Mouse (Mus musculus): Measurements from ENCODE around the gene Ccdc88b. TPM values are rescaled to one million over a fixed set of nuclear protein-coding genes. Genes with fewer than 3 reads are reported as not detected.

Gene Ccdc88b
- total RNA-seq, 2 experiments from 2014 or later = 0.79 to 2.2 TPM

- DNase-seq = no peak
These were observed 28.0 kb downstream of the Ccdc88b start for GRCm38 (mm10) chr19:6829870-6830555.

DNA sequence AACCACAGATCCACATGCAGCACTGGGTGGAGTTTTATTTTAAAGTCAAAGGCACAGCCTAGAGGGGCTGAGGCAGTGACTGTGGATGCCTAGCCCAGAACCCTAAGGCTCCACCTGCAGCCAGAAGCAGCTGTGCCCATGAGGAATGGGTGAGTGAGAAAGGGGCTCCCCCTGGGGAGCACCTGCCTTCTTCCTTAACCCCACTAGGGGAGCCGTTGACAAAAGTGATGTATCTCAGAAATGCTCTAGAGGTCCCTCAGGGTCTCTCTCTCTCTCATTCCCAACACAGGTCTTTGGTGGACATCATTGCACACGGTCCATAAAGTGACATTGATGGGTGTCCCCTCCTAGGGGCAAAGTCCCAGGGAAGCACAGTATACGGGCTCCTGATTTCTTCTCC is 28.9 kb downstream of the Ccdc88b start:
- no peak for DNase-seq

- DNase-seq = no peak
These were observed 31.4 kb downstream of the Ccdc88b start for GRCm38 (mm10) chr19:6826601-6827000.

- no peak for DNase-seq
These were observed 32.6 kb downstream of the Ccdc88b start for GRCm38 (mm10) chr19:6825384-6825783.

DNA sequence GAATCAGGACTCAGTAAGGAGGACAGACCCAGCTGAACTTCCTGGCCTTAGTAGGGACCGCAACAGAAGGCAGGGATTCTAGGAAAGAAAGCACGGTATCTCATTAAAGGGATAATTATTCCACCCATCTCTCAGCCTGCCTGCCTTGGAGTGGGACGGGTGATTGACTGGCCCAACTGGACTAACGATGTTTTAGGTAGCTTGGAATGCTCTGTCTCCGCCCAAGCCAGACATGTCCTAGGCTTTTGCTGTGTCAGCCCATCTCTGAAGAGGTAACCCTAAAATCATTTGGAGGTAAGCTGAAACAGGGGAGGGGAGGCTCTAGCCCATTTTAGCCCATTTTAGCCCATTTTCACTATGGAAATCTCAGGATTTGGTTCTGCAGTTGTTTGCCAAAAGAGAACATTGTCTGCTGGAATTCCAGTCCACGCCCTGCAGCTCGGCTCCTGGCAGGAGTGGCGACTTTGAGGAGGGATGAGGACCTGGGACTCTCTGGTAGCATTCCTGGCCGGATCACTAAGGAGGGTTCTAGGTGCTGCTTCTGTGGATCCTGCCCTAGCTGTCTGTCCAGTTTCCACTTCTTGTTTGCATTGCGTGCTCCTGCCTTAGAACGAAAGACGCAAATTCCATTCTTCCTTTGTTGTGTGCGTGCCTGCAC is 37.3 kb downstream of the Ccdc88b start:
- no peak for DNase-seq

DNA sequence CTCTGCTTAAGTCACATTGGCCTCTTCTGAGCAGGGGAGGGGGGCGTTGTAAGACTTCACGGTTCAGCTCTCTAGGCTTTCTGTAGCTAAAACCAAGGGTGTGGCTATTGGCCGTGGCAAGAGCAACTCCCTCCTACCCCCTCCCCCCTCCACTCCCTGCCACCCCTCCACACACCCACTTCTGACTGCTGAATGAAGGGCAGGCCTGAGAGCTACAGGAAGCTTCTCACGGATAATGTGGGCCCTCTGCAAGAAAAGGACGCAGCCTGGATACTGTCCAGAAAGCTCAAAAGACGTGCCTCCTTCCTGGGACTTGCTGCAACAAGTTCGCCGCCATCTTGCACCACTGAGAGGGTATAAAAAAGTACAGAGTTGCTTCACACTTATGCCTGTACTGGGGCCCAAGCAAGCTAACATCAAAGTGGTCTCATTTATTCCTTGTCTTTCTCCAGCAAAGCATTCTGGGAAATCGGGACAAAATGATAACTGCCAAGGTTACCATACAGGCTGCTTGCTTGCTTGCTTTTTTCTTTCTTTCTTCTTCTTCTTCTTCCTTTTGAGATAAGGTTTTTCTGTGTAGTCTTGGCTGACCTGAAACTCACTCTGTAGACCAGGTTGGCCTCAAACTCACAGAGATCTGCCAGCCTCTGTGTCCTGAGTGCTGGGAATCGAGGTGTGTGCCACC is 38.7 kb downstream of the Ccdc88b start:
- no peak for DNase-seq

DNA sequence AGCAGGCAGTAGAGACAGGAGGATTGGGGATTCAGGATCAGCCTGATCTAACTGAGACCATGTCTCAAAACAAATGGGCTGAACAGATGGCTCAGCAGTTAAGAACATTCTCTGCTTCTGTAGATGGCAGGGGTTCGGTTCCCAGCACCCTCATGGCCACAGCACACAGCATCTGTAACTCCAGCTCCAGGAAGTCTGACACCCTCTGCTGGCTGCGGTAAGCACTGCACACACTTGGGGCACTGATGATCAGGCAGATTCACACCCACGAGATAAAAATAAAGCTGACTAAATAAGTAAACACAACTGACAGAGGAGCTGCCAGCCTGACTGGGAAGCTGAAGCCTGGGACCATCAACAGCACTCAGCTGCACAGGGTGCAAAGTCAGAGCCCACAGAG is 43.1 kb downstream of the Ccdc88b start:
- DNase-seq = no peak

- no peak for DNase-seq
These were observed 43.6 kb downstream of the Ccdc88b start for GRCm38 (mm10) chr19:6814366-6814765.

Small RNA genes within 50 kb of the gene (microRNA-seq; reads per million reads assigned to microRNA genes)
- 0 reads per million in 2 experiments for gene Mir5046

Other genes with a start within 250 kb of the Ccdc88b start
- 10 to 100 TPM; 17.0 to 17.3 TPM for gene Rps6ka4, start 17.6 kb downstream of the Ccdc88b start, total RNA-seq (2021)
- gene Trmt112, start 51.5 kb upstream of the Ccdc88b start, total RNA-seq (2021) = 10 to 100 TPM; 37.7 to 39.3 TPM
- gene Prdx5, start 51.9 kb upstream of the Ccdc88b start, total RNA-seq (2021) = 100 to 1,000 TPM; 763 to 838 TPM
- gene Esrra, start 63.6 kb upstream of the Ccdc88b start, total RNA-seq (2021) = 100 to 1,000 TPM; 150 to 178 TPM
- gene Catsperz, start 67.2 kb upstream of the Ccdc88b start, total RNA-seq (2021) = not detected
- gene Kcnk4, start 76.3 kb upstream of the Ccdc88b start, total RNA-seq (2021) = not detected
- 10 to 100 TPM; 21.1 to 22.4 TPM for gene Bad, start 83.7 kb upstream of the Ccdc88b start, total RNA-seq (2021)
- 10 to 100 TPM; 32.4 to 33.0 TPM for gene Gpr137, start 84.3 kb upstream of the Ccdc88b start, total RNA-seq (2021)
- gene Ppp1r14b, start 116.8 kb upstream of the Ccdc88b start, total RNA-seq (2021) = 10 to 100 TPM; 78.3 to 95.2 TPM
- gene Plcb3, start 118.3 kb upstream of the Ccdc88b start, total RNA-seq (2021) = 10 to 100 TPM; 14.7 TPM
- gene Fkbp2, start 122.3 kb upstream of the Ccdc88b start, total RNA-seq (2021) = 10 to 100 TPM; 18.9 to 19.1 TPM
- 100 to 1,000 TPM; 462 to 481 TPM for gene Vegfb, start 129.4 kb upstream of the Ccdc88b start, total RNA-seq (2021)
- gene Dnajc4, start 134.4 kb upstream of the Ccdc88b start, total RNA-seq (2021) = 10 to 100 TPM; 54.6 to 55.1 TPM
- gene Nudt22, start 137.9 kb upstream of the Ccdc88b start, total RNA-seq (2021) = 10 to 100 TPM; 23.7 to 25.4 TPM
- gene Trpt1, start 137.9 kb upstream of the Ccdc88b start, total RNA-seq (2021) = 10 to 100 TPM; 22.4 to 26.4 TPM
- gene Fermt3, start 161.3 kb upstream of the Ccdc88b start, total RNA-seq (2021) = 1 to 10 TPM; 4.4 to 6.0 TPM
- 100 to 1,000 TPM; 137 to 160 TPM for gene Stip1, start 181.8 kb upstream of the Ccdc88b start, total RNA-seq (2021)
- 100 to 1,000 TPM; 303 to 332 TPM for gene Macrod1, start 198.6 kb upstream of the Ccdc88b start, total RNA-seq (2021)
- gene Flrt1, start 247.5 kb upstream of the Ccdc88b start, total RNA-seq (2021) = 1 to 10 TPM in 1 of 2 experiments, under 1 TPM in 1; 0.82 to 1.4 TPM